Mouse (Mus musculus) forebrain, postnatal 0 days (tissue): ENCODE measurements around the gene U2af2. TPM values are rescaled to one million over a fixed set of nuclear protein-coding genes. Genes with fewer than 3 reads are reported as not detected.

Experiments
- ATAC-seq: fragments of 200-750 bp; cut with Nextera tagmentation; 2 replicates; pipeline ENCODE4 v1.8.0; 2017; ENCODE audit warnings: mild to moderate bottlenecking, moderate library complexity
- DNase-seq: peaks from one replicate; pipeline ENCODE4 v3.0.0-alpha.2; 2015
- H3K27ac ChIP-seq: fragments of 300-500 bp; sonication (generic); 2 replicates; pipeline ENCODE4 v1.5.1; 2014; ENCODE audit warnings: low read depth, mild to moderate bottlenecking, antibody characterized with exemption, low read length, moderate library complexity, mixed read lengths
- H3K27me3 ChIP-seq: fragments of 300-500 bp; sonication (generic); 2 replicates; pipeline ENCODE4 v1.6.1; 2014; ENCODE audit warnings: mild to moderate bottlenecking, low read length, mixed read lengths; ENCODE audit not compliant: insufficient read depth
- H3K36me3 ChIP-seq: fragments of 300-500 bp; sonication (generic); 2 replicates; pipeline ENCODE4 v1.6.1; 2014; ENCODE audit warnings: mild to moderate bottlenecking, moderate library complexity; ENCODE audit not compliant: insufficient read depth
- H3K4me1 ChIP-seq: fragments of 300-500 bp; sonication (generic); 2 replicates; pipeline ENCODE4 v1.6.1; 2014; ENCODE audit warnings: antibody characterized with exemption; ENCODE audit not compliant: insufficient read depth
- H3K4me2 ChIP-seq: fragments of 300-500 bp; sonication (generic); 2 replicates; pipeline ENCODE4 v1.6.1; 2014; ENCODE audit warnings: low read depth, mild to moderate bottlenecking, moderate library complexity
- H3K4me3 ChIP-seq: fragments of 300-500 bp; sonication (generic); 2 replicates; pipeline ENCODE4 v1.5.1; 2014; ENCODE audit warnings: low read depth, low read length, mixed read lengths
- H3K9ac ChIP-seq: fragments of 300-500 bp; sonication (generic); 2 replicates; pipeline ENCODE4 v1.6.1; 2014; ENCODE audit warnings: mild to moderate bottlenecking
- H3K9me3 ChIP-seq: fragments of 300-500 bp; sonication (generic); 2 replicates; pipeline ENCODE4 v1.6.1; 2016; ENCODE audit warnings: low read length
- CTCF ChIP-seq: sonication (generic); IDR thresholded peaks from 2 replicates; pipeline ENCODE4 v1.5.1; 2016; ENCODE audit warnings: antibody characterized with exemption, control low read depth, low read depth
- WGBS: fragments of 180-500 bp; shearing (Covaris S2); extraction: QIAGEN DNeasy Blood & Tissue Kit; methylation state at CpG from one replicate; pipeline ENCODE4 v1.1.7; 2014; 5-methylcytosine and 5-hydroxymethylcytosine counted together
- polyA plus RNA-seq: library from polyadenylated mRNA; unstranded; fragments of >200 nt; fragmentation: Nextera tagmentation; extraction: Ambion mirVana; gene quantifications from 2 replicates; pipeline ENCODE4 v1.2.1, GENCODE M21; 2015
- total RNA-seq: library from RNA; depleted of rRNA; stranded (reverse); fragments of >200 nt; gene quantifications from 2 replicates; pipeline ENCODE4 v1.2.3, GENCODE M21; 2014

Gene U2af2
- total and polyA plus RNA-seq, 2 experiments from 2014 or later = 92.7 to 184 TPM

- no peak for TF ChIP-seq CTCF
- DNase-seq (no peak), ATAC-seq (no peak)
- Histone ChIP-seq H3K4me3 (no peak overlapping the region), H3K4me1 (0 out of 2 replicates have a peak, but pooled peaks cover 8% of the 10 kb centered on the region), H3K36me3 (peaks cover 26% of the 10 kb centered on the region), H3K9ac (no peak overlapping the region), H3K27ac (no peak overlapping the region), H3K27me3 (no peaks in the 10 kb centered on the region), H3K9me3 (no peaks in the 10 kb centered on the region), H3K4me2 (no peak overlapping the region)
- WGBS = 99% methylated on average over 2 of the region's 2 CpGs
These were observed 20.0 kb downstream of the U2af2 start for GRCm38 (mm10) chr7:5081939-5082338.

GRCm38 (mm10) chr7:5083325-5084105 lies 21.6 kb downstream of the U2af2 start:
- Histone ChIP-seq H3K4me3 (no peak overlapping the region), H3K4me1 (0 out of 2 replicates have a peak, but pooled peaks cover 8% of the 10 kb centered on the region), H3K9me3 (no peaks in the 10 kb centered on the region), H3K4me2 (no peak overlapping the region), H3K9ac (no peak overlapping the region), H3K27ac (no peak overlapping the region), H3K36me3 (peaks cover 22% of the 10 kb centered on the region), H3K27me3 (no peaks in the 10 kb centered on the region)
- TF ChIP-seq CTCF = no peak
- WGBS = 93% methylated on average over 18 of the region's 18 CpGs
- DNase-seq (no peak), ATAC-seq (no peak)

- TF ChIP-seq CTCF = no peak
- 90% methylated on average over 1 of the region's 1 CpGs for WGBS
- Histone ChIP-seq H3K4me3 (no peak overlapping the region), H3K4me2 (no peak overlapping the region), H3K9me3 (no peaks in the 10 kb centered on the region), H3K9ac (no peak overlapping the region), H3K27ac (no peak overlapping the region), H3K4me1 (0 out of 2 replicates have a peak, but pooled peaks cover 8% of the 10 kb centered on the region), H3K36me3 (peaks cover 29% of the 10 kb centered on the region), H3K27me3 (no peaks in the 10 kb centered on the region)
- no peak for ATAC-seq
- DNase-seq = no peak
These were observed 23.6 kb downstream of the U2af2 start for GRCm38 (mm10) chr7:5085512-5085911.

GRCm38 (mm10) chr7:5086921-5087440 lies 25.0 kb downstream of the U2af2 start:
- ATAC-seq (no peak), DNase-seq (no peak)
- no peak for TF ChIP-seq CTCF
- Histone ChIP-seq H3K36me3 (peaks cover 35% of the 10 kb centered on the region), H3K4me2 (no peak overlapping the region), H3K27ac (no peak overlapping the region), H3K4me3 (no peak overlapping the region), H3K9me3 (no peaks in the 10 kb centered on the region), H3K27me3 (no peaks in the 10 kb centered on the region), H3K9ac (no peak overlapping the region), H3K4me1 (no peaks in the 10 kb centered on the region)
- 74% methylated on average over 5 of the region's 5 CpGs for WGBS

DNA sequence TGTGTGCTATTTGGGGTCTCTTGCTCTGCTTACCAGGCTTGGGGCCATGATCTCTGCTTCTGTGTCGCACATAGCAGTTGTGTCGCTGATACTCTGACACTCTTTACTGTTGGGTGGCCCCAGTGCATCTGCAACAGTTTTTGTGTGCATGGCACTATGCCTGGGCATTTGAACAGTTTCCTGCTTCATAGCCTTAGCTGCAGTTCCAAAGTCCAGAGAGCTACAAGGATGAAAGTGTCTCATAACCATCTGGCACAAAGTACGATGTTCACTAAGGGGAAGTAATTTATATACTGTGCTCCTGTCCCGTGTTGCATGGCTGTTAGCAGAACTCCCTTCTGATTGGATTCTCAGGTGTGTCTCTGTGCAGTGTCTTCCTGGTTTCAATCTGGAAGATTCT lies 25.9 kb downstream of the U2af2 start:
- 84% methylated on average over 4 of the region's 4 CpGs for WGBS
- no peak for DNase-seq
- Histone ChIP-seq H3K9me3 (no peaks in the 10 kb centered on the region), H3K36me3 (peaks cover 38% of the 10 kb centered on the region), H3K27me3 (no peaks in the 10 kb centered on the region), H3K4me2 (no peak overlapping the region), H3K4me3 (no peak overlapping the region), H3K9ac (no peak overlapping the region), H3K4me1 (no peaks in the 10 kb centered on the region), H3K27ac (no peak overlapping the region)
- TF ChIP-seq CTCF = no peak
- no peak for ATAC-seq

- Histone ChIP-seq H3K4me3 (no peak overlapping the region), H3K9me3 (no peaks in the 10 kb centered on the region), H3K4me1 (no peaks in the 10 kb centered on the region), H3K27ac (no peak overlapping the region), H3K4me2 (no peak overlapping the region), H3K36me3 (peaks cover 50% of the 10 kb centered on the region), H3K9ac (no peak overlapping the region), H3K27me3 (no peaks in the 10 kb centered on the region)
- 96% methylated on average over 15 of the region's 15 CpGs for whole genome bisulfite sequencing
- DNase-seq = no peak
- ATAC-seq = no peak
- TF ChIP-seq CTCF = no peak
These were observed 27.9 kb downstream of the U2af2 start for GRCm38 (mm10) chr7:5089853-5090252.

GRCm38 (mm10) chr7:5091008-5091728 lies 29.2 kb downstream of the U2af2 start:
- no peak for ATAC-seq

More at GRCm38 (mm10) chr7:5091008-5091728, 29.2 kb downstream of the U2af2 start:
- no peak overlapping the region for H3K4me2 ChIP-seq
- WGBS = 89% methylated on average over 15 of the region's 15 CpGs
- DNase-seq = no peak
- H3K4me3 ChIP-seq = no peak overlapping the region
- peaks cover 59% of the 10 kb centered on the region for H3K36me3 ChIP-seq
- H3K4me1 ChIP-seq = no peaks in the 10 kb centered on the region
- TF ChIP-seq CTCF = no peak
- H3K27me3 ChIP-seq = no peaks in the 10 kb centered on the region
- H3K9ac ChIP-seq = no peak overlapping the region
- H3K9me3 ChIP-seq = no peaks in the 10 kb centered on the region
- H3K27ac ChIP-seq = no peak overlapping the region
